Mouse (Mus musculus): ENCODE results near the gene E2f6.

Gene E2f6

GRCm38 (mm10) chr12:16810525-16811431 is at the start of gene E2f6:
TSS of gene E2f6 (plus strand) at chr12:16810963.
- peak; percentile 90 for DNase-seq

GRCm38 (mm10) chr12:16761461-16761860 is 49.3 kb upstream of the E2f6 start:
- DNase-seq, result no peak

DNA sequence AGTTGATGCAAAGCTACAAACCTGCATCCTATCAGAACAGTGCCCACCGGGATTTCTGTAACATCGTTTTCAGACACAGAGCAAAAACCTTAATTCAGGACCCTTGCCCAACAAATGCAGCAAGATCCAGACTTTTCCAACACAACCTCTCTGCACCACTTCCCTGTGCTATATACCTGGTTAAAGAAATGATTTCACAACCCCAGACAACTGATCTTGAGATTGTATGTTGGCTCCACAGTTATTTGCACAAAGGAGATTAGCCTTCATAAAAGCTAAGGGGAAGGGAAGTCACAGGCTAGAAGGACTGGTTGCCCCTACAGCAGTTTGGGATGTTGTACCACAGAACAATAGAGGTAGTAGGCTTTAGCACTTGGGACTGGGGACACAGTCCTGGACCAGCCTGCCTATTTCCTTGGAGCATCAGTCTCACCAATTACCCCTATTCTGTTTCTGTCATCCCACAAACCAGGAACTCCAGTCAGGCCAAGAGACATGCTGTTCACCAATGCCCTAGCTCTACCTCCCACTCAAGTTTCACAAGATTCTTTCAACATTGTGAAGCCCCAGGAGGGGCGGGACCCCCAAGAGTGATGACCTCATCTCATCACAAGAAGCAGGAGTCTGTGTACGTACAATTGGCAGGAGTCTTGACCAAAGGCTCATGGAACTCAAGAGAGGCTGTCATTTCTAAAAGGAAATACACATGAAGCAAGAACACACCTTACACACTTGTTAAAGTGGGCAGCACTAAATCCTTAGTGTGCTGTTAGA is 46.9 kb upstream of the E2f6 start:
- no peak for DNase-seq

DNA sequence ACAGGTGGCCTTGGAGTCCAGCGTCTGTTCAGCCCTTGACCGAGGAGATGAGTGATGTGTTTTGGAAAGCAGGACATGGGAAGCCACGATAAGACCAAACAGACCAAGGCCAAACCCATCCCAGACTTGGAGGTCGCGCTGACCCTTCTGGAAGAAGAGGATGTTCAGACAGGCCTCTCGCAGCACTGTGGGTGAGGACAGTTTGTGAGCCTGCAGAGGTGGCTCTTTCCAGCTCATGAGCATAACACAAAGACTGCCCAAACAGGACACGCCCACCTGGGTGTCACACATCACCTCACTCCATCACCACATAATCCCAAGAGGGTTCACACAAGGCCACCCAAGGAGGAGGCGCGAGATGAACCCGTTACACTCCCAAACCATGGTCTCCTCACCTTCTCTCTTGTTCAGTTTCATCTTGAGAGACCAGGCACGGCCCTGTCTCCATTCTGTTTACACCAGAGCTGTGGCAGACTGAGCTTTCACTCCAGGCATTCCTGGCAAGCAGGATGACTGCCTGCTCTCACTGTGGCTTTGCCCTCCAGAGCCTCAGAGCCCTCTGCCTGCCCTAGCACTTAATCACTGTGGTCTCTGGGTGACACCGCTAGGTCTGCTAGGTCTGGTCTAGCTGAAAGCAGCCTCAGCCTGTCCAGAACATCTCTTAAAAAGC is 45.9 kb upstream of the E2f6 start:
- no peak for DNase-seq

- DNase-seq, result no peak
Measured at GRCm38 (mm10) chr12:16768251-16768650, 42.5 kb upstream of the E2f6 start.

- no peak for DNase-seq
Measured at GRCm38 (mm10) chr12:16768711-16769110, 42.1 kb upstream of the E2f6 start.

DNA sequence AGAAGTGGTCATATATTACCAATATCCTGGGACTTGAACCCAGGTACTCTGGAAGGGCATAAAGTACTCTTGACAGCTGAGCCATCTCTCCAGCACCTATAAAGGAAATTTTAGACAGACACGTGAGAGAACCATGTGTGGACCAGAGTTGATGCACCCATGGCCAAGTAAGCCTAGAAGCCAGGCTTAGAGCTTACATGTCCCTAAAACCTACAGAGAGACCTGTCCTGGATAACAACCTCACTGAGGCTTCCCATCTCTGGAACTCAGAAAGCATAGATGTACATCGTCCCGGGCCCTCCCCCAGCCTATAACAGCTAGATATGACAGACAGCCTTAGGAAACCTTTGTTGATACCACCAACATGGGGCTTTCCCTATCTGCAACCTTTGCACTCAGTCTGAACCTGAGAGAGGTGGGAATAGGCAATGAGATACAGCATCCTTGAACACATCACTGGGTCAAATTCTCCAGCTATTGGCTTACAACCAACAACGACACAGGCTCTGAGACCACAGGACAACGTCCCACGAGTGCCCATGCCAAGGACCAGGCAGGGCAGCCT is 41.1 kb upstream of the E2f6 start:
- DNase-seq, result no peak

GRCm38 (mm10) chr12:16774605-16775004 is 36.2 kb upstream of the E2f6 start:
- no peak for DNase-seq

DNA sequence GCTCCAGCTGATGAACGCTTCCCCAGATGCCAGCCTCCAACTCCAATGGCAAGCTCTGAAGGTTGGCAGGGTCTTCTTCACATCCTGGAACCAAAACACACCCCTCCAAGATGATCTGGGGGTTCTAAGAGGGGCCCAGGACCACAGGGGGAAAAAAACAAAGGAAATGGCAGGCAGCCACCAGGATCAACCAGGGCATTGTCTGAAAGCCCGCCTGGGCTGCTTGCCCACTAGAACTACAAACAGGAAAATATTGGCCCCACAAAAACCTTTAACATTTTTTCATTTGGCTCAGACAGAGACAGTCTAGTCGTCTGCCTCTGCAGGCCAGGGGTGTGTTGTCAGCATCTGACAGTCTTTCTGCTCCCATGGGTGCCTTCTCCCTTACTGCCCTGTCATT is 35.4 kb upstream of the E2f6 start:
- DNase-seq, result no peak

DNA sequence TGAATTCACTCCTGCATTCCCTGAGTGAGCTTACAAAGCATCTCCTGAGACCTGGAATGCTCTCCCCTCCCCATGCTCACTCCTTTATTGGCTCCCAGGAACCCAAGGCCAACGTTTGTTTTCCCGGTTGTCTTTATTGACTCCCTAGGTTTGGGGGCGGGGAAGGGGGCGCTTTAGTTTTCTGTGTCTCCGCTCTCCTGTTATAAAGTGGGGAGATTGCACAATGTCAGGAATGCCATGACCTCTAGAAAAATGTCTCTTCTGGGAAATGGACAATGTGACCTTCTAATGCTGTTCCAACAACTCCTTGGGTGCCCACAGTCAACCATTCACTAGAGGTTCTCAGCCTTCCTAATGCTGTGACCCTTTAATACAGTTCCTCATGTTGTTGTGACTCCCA is 32.2 kb upstream of the E2f6 start:
- no peak for DNase-seq

GRCm38 (mm10) chr12:16779165-16779564 is 31.6 kb upstream of the E2f6 start:
- DNase-seq, result no peak

GRCm38 (mm10) chr12:16780320-16780719 is 30.4 kb upstream of the E2f6 start:
- DNase-seq, result no peak

DNA sequence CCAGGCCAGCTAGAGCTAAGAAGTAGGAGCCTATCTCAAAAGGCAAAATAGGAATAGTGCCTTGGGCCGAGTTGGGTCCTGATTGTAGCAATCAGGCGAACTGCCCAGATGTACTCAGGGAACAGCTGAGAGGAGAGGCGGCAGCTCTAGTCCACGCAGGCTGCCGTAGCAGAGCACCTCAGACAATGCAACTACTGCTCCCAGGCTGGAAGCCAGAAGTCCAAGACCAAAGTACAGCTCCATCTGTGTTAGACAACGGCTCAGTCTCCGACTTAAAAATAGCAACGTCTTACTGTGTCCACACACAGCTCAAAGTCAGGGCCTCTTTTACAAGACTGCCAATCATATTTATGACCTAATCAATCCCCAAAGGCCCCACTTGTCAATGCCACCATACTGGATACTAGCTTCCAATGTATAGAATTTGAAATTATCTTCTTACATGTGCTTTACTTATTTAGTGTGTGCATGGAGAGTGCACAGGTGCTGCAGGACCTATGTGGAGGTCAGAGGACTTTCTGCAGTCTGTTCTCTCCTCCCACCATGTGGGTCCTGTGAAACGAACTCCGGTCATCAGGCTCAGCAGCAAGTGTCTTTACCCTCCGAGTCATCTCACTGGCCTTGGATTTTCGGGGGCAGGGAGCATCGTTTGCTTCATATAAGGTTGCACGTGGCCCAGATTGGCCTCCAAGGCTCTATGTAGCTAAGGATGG is 29.6 kb upstream of the E2f6 start:
- no peak for DNase-seq

- no peak for DNase-seq
Measured at GRCm38 (mm10) chr12:16788600-16788999, 22.2 kb upstream of the E2f6 start.

GRCm38 (mm10) chr12:16789199-16789598 is 21.6 kb upstream of the E2f6 start:
- DNase-seq, result no peak

GRCm38 (mm10) chr12:16789756-16790155 is 21.0 kb upstream of the E2f6 start:
- no peak for DNase-seq

- DNase-seq, result no peak
Measured at GRCm38 (mm10) chr12:16790456-16790855, 20.3 kb upstream of the E2f6 start.

DNA sequence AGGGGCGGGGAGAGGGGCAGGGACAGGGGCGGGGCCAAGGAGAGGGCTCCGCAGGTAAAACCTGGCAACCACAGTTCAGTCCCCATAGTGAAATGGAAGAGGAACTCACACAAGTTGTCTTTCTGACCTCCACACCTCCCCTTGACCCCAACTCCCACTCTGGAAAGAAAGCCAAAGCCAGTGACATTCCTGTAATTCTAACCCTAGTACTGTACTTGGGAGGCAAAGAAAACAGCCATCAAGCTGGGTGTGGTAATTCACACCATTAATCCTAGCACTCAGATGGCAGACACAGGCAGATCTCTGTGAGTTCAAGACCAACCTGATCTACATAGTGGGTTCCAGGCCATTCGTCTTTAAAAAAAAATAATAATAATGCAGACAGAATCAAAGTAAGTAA is 17.4 kb upstream of the E2f6 start:
- no peak for DNase-seq

GRCm38 (mm10) chr12:16795781-16796180 is 15.0 kb upstream of the E2f6 start:
- DNase-seq, result no peak

GRCm38 (mm10) chr12:16798894-16799293 is 11.9 kb upstream of the E2f6 start:
- no peak for DNase-seq

GRCm38 (mm10) chr12:16799928-16800258 is 10.9 kb upstream of the E2f6 start:
- no peak for DNase-seq

DNA sequence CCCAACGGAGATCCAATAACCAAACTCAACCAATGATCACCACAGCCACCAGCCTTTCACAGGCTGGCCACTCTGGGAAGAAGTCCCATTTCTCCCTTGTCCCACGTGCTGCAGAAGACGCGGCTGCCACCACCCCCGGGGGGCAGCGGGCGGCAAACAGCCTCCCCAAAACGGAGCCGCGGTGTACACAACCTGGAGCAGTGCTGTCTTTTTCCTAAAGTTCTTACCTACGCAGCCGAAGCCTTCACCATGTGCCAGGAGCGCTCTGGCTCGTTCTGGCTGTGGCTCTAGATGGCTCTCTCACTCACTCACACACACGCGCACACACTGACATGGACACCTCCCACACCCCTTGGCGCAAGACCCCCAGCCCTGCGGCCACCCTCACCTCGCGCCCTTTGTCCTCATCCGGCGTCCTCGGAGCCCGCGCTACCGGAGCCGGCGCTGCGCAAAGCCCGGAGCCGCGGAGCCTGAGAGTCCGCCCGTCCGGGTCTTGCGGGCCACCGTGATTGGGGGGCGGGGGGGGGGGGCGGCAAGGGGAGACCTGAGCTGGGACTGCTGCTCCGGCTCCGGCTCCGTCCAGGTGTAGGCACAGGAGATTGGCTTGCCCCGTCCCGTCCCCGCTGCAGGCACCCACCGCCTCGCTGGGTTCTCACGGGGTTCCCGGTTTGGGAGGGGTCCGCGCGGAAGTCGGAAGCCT is 10.4 kb upstream of the E2f6 start, which contains the start of gene Greb1:
Gene Greb1 (minus strand): TSS at position 628 of the 700 bp plus-strand sequence.
- DNase-seq, result no peak
